Mouse (Mus musculus) erythroblast, embryonic 14.5 days (primary cell): ENCODE data around the gene Zim1.

Experiments used
- GATA1 ChIP-seq: IDR thresholded peaks from 2 replicates; pipeline ENCODE4 v1.6.1; 2012; ENCODE audit warnings: low read length, inconsistent platforms, mixed read lengths
- TAL1 ChIP-seq: IDR thresholded peaks from 3 replicates; pipeline ENCODE4 v1.6.1; 2012; ENCODE audit warnings: low read length, inconsistent platforms, mixed read lengths

GRCm38 (mm10) chr7:6707416-6708015 is 11.3 kb upstream of the Zim1 start:
- TF ChIP-seq GATA1 (no peak), TAL1 (no peak)
